Mouse (Mus musculus) kidney, postnatal 0 days (tissue): Measurements from ENCODE around the gene Nfxl1. TPM values are rescaled to one million over a fixed set of nuclear protein-coding genes. Genes with fewer than 3 reads are reported as not detected.
A peak's percentile ranks its signal among the peaks of the same experiment; 100 is the strongest.
"Not testable (repeated sequence)": the region's sequence is repeated elsewhere in the genome, so short reads cannot be mapped to it uniquely, and the experiment has no call there.

Experiments used
- ATAC-seq: fragments of 200-750 bp; cut with Nextera tagmentation; replicated peaks from 2 replicates; pipeline ENCODE4 v1.8.0; 2017; ENCODE audit warnings: low read depth, moderate number of reproducible peaks, moderate TSS enrichment, moderate library complexity; ENCODE audit not compliant: low FRiP score
- DNase-seq: peaks from one replicate; pipeline ENCODE4 v3.0.0-alpha.2; 2016; ENCODE audit warnings: low spot score
- H3K27ac ChIP-seq: fragments of 300-500 bp; sonication (generic); 2 replicates; pipeline ENCODE4 v1.5.1; 2014; ENCODE audit warnings: mild to moderate bottlenecking
- H3K27me3 ChIP-seq: fragments of 300-500 bp; sonication (generic); 2 replicates; pipeline ENCODE4 v1.6.1; 2014; ENCODE audit warnings: low read length, mixed read lengths; ENCODE audit not compliant: insufficient read depth
- H3K36me3 ChIP-seq: fragments of 300-500 bp; sonication (generic); 2 replicates; pipeline ENCODE4 v1.6.1; 2014; ENCODE audit warnings: low read length, mixed read lengths; ENCODE audit not compliant: insufficient read depth
- H3K4me1 ChIP-seq: fragments of 300-500 bp; sonication (generic); replicated peaks from 2 replicates; pipeline ENCODE4 v1.6.1; 2014; ENCODE audit warnings: antibody characterized with exemption, low read length, mixed read lengths; ENCODE audit not compliant: insufficient read depth
- H3K4me2 ChIP-seq: fragments of 300-500 bp; sonication (generic); 2 replicates; pipeline ENCODE4 v1.6.1; 2014; ENCODE audit warnings: mild to moderate bottlenecking, low read length, moderate library complexity, mixed read lengths
- H3K4me3 ChIP-seq: fragments of 300-500 bp; sonication (generic); replicated peaks from 2 replicates; pipeline ENCODE4 v1.5.1; 2014; ENCODE audit warnings: low read depth, low read length
- H3K9ac ChIP-seq: fragments of 300-500 bp; sonication (generic); 2 replicates; pipeline ENCODE4 v1.6.1; 2014; ENCODE audit warnings: low read depth, low read length
- H3K9me3 ChIP-seq: fragments of 300-500 bp; sonication (generic); replicated peaks from 2 replicates; pipeline ENCODE4 v1.6.1; 2016; ENCODE audit warnings: low read length, inconsistent platforms, mixed read lengths
- CTCF ChIP-seq: IDR thresholded peaks from 2 replicates; pipeline ENCODE4 v1.5.1; 2016; ENCODE audit warnings: antibody characterized with exemption, low read depth, mild to moderate bottlenecking, moderate library complexity
- WGBS: fragments of 180-500 bp; shearing (Covaris S2); extraction: QIAGEN DNeasy Blood & Tissue Kit; methylation state at CpG from one replicate; pipeline ENCODE4 v1.1.7; 2014; 5-methylcytosine and 5-hydroxymethylcytosine counted together
- polyA plus RNA-seq: library from polyadenylated mRNA; unstranded; fragments of >200 nt; fragmentation: Nextera tagmentation; extraction: Ambion mirVana; gene quantifications from 2 replicates; pipeline ENCODE4 v1.2.1, GENCODE M21; 2015

Gene Nfxl1
- polyA plus RNA-seq, 1 experiment from 2014 or later: 18.4 TPM

DNA sequence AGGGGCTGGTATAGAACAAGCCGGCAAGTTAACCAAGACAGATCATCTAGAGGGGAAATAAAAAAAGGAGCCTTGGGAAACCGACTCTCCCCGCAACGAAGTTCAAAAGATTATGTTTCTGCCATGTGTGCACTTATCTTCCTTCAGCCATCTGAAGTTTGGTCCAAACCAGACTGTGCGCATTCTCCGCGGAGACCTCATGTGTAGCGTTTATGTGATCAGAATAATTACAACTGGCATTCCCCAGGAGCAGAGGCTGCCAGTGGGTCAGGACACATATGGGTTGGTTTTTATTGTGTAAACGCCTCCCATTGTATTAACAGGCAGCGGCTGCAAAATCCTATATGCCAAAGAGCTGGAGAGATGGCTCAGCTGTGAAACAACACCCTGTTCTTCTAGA lies 20.1 kb upstream of the Nfxl1 start:
- H3K36me3 ChIP-seq, H3K4me1 ChIP-seq, H3K9ac ChIP-seq, H3K27me3 ChIP-seq, H3K4me3 ChIP-seq, H3K9me3 ChIP-seq, DNase-seq, H3K4me2 ChIP-seq, ATAC-seq, H3K27ac ChIP-seq: not testable (repeated sequence)
- 51% methylated on average over 10 of the region's 10 CpGs for WGBS

DNA sequence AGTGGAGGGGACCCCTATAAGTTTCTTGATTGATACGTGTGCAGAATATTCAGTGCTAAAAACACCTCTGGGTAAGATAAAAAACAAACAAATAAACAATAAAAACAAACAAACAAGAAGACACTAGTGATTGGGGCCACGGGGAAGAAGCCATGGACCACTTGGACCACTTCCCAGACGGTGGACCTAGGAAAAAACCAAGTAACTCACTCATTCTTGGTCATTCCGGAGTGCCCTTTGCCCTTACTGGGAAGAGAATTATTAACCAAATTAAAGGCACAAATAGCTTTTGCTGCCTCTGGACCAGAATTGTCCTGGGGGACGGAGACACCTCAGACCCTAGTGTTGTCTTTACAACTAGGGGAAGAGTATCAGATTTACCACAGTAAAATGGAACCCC lies 6.1 kb upstream of the Nfxl1 start:
- no peaks in the 10 kb centered on the region for H3K4me1 ChIP-seq
- ATAC-seq (no peak), DNase-seq (no peak)
- H3K27me3 ChIP-seq: no peaks in the 10 kb centered on the region
- TF ChIP-seq CTCF: no peak
- H3K9ac ChIP-seq: no peak overlapping the region
- H3K4me2 ChIP-seq: no peak overlapping the region
- H3K27ac ChIP-seq: no peak overlapping the region
- 75% methylated on average over 5 of the region's 5 CpGs for WGBS
- H3K36me3 ChIP-seq: no peaks in the 10 kb centered on the region
- H3K9me3 ChIP-seq: no peaks in the 10 kb centered on the region
- no peak overlapping the region for H3K4me3 ChIP-seq

DNA sequence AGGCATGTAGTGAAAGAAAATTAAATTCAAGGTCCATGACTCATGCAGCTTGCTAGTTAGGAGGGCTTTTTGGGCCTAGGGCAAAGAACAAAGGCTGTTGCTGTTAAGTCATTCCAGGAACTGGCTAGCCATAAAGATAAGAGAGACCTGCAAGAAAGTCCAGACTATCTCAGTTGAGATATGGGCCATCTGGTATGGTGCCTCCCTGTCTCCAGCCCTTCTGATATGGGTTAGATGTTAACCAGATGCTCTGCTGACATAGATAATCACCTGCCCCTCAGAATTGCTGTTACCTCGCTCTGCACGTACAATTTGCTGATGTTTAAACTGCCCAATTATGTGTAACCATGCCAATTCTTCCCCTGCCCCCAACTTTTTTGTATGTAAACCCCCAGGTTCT lies 3.7 kb upstream of the Nfxl1 start:
- not testable (repeated sequence) for H3K36me3 ChIP-seq, H3K4me1 ChIP-seq, H3K4me2 ChIP-seq, H3K9me3 ChIP-seq, ATAC-seq, H3K9ac ChIP-seq, H3K4me3 ChIP-seq, H3K27me3 ChIP-seq, DNase-seq, H3K27ac ChIP-seq
- WGBS: 82% methylated on average over 2 of the region's 2 CpGs

DNA sequence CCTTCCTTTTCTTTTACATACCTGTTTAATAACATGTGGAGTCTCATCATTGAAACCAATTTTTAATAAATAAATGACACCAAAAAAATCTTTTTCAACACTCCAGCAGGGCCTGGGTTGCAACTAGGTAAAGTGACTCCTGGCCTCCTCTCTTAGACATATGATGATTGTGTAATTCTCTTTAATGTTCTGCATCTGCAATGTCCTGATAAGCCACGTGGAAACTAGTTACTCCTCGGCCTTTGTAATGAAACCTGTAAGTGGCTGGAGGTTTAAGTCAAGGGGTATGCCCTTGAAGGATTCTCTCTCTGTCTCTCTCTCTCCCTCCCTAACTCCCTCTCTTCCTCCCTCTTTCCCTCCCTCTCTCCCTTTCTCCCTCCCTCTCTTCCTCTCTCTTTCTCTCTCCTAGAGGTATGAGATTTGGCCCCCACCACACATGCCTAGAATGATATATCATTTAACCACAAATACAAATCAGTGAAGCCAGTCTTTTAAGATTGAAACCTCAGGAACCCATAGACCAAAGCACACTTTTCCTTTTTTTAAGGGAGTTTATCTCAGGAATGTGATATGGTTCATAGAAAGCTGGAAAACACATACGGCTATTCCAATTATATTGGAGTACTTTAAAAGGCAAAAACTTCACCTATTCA lies 1.6 kb upstream of the Nfxl1 start:
- H3K9me3 ChIP-seq: no peaks in the 10 kb centered on the region
- ATAC-seq (no peak), DNase-seq (no peak)
- no peaks in the 10 kb centered on the region for H3K27me3 ChIP-seq
- no peak overlapping the region for H3K4me2 ChIP-seq
- H3K4me1 ChIP-seq: 0 out of 2 replicates have a peak, but pooled peaks cover 4% of the 10 kb centered on the region
- WGBS: 69% methylated on average over 3 of the region's 3 CpGs
- no peak overlapping the region for H3K4me3 ChIP-seq
- no peak overlapping the region for H3K9ac ChIP-seq
- TF ChIP-seq CTCF: no peak
- H3K27ac ChIP-seq: no peak overlapping the region
- no peaks in the 10 kb centered on the region for H3K36me3 ChIP-seq

DNA sequence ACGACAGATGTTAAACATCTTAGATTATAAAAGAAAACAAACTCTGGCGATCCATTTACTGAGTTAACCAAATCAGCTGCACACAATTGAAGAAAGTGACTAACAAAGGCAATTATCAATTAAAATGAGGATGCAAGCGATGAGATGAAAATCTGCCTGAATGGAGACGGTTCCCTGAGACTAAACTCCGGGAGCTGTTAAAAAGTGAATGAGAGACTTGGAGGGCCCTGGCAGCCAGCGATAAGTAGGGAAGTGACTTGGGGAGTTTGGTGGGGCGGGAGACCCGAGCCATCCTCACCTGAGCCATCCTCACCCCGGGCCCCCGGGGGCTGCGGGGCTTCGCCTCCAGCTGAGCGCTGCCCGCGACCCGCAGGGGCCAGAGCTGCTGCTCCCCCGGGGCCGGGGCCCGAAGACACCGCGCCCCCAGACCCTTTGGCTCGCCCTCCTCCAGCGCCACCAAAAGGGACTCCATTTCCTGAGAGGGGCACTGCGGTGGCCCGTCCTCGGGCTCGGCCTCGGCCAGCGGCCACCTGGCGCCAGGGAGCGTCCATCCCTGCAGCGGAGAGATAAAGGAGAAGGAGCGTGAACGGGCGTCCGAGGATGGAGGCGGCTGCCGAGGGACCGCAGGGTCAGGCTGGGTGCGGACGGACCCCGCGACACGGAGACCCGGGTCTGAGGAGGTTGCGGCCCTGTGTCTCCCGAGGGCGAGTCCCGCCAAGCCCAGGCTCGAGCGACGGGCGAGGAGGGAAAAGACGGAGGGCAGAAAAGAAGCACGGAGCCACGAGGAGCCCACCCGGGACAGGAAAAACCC lies 563 bp downstream of the Nfxl1 start:
- ATAC-seq (peak; percentile 61), DNase-seq (peak; percentile 37)
- H3K9me3 ChIP-seq: no peaks in the 10 kb centered on the region
- 1% methylated on average over 57 of the region's 57 CpGs for WGBS
- H3K4me1 ChIP-seq: 0 out of 2 replicates have a peak, but pooled peaks cover 4% of the 10 kb centered on the region
- H3K9ac ChIP-seq: peak overlapping the region; percentile 91
- H3K4me2 ChIP-seq: peak overlapping the region; percentile 98
- peaks cover 4% of the 10 kb centered on the region; the same call in 1 of the 2 replicates for H3K36me3 ChIP-seq
- no peak for TF ChIP-seq CTCF
- H3K27me3 ChIP-seq: no peaks in the 10 kb centered on the region
- H3K27ac ChIP-seq: peak overlapping the region; percentile 60
- H3K4me3 ChIP-seq: peak overlapping the region; percentile 84

DNA sequence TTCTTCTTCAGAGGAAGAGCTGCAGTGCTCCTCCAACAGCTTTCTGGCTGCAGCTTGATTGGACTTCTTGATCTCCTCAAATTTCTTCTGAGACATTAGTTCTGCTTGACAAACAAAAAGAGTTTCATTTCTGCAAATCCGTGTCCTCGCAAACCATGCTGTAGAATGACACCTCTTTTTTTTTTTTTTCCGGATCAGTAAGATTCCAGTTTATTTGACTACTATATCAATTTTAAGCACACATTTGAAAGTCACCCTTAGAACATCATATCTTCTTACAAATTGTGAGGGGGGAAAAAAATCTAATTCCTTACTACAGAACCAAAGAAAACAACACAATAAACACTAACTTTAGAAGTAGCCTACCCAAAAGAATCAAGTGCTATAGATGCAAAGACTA lies 3.2 kb downstream of the Nfxl1 start:
- Histone ChIP-seq H3K9me3 (no peaks in the 10 kb centered on the region), H3K4me3 (no peak overlapping the region), H3K4me1 (0 out of 2 replicates have a peak, but pooled peaks cover 4% of the 10 kb centered on the region), H3K9ac (no peak overlapping the region), H3K27ac (no peak overlapping the region), H3K4me2 (no peak overlapping the region), H3K36me3 (peaks cover 10% of the 10 kb centered on the region), H3K27me3 (no peaks in the 10 kb centered on the region)
- 56% methylated on average over 3 of the region's 3 CpGs for WGBS
- ATAC-seq: no peak
- TF ChIP-seq CTCF: no peak
- no peak for DNase-seq
